Mouse (Mus musculus) macrophage (primary cell): ENCODE measurements around the gene Scamp2. TPM values are rescaled to one million over a fixed set of nuclear protein-coding genes. Genes with fewer than 3 reads are reported as not detected.

Source experiments
- H3K27ac ChIP-seq: fragments of 350-480 bp; formaldehyde crosslinking; 2 replicates; pipeline ENCODE4 v1.9.0; 2021
- H3K36me3 ChIP-seq: fragments of 350-480 bp; formaldehyde crosslinking; 2 replicates; pipeline ENCODE4 v1.9.0; 2021; ENCODE audit errors: inconsistent target
- H3K4me3 ChIP-seq: fragments of 350-480 bp; formaldehyde crosslinking; 2 replicates; pipeline ENCODE4 v1.9.0; 2021; ENCODE audit errors: inconsistent target
- H3K79me2 ChIP-seq: fragments of 350-480 bp; formaldehyde crosslinking; 2 replicates; pipeline ENCODE4 v1.9.0; 2021; ENCODE audit errors: inconsistent target
- WGBS: methylation state at CpG from one replicate; pipeline ENCODE4 v1.1.7; 2026; ENCODE audit warnings: inconsistent platforms; ENCODE audit not compliant: missing documents; 5-methylcytosine and 5-hydroxymethylcytosine counted together
- polyA plus RNA-seq: library from polyadenylated mRNA; stranded (reverse); fragments of 250-400 nt; gene quantifications from 3 replicates; pipeline ENCODE4 v1.2.4, GENCODE M21; 2018; ENCODE audit warnings: inconsistent platforms

The Scamp2 gene
- polyA plus RNA-seq, 1 experiment from 2014 or later: 90.8 TPM

GRCm38 (mm10) chr9:57537044-57537727, 23.6 kb upstream of the Scamp2 start, which contains the start of gene Fam219b:
Gene Fam219b, plus strand, starts transcription at chr9:57537528.
- H3K36me3 ChIP-seq: peaks cover 26% of the 10 kb centered on the region
- H3K4me3 ChIP-seq: peak within 1 kb of the TSS; percentile 84
- WGBS: 3% methylated on average over 37 of the region's 45 CpGs
- peak within 1 kb of the TSS; percentile 76 for H3K27ac ChIP-seq
- peaks cover 17% of the 10 kb centered on the region for H3K79me2 ChIP-seq

DNA sequence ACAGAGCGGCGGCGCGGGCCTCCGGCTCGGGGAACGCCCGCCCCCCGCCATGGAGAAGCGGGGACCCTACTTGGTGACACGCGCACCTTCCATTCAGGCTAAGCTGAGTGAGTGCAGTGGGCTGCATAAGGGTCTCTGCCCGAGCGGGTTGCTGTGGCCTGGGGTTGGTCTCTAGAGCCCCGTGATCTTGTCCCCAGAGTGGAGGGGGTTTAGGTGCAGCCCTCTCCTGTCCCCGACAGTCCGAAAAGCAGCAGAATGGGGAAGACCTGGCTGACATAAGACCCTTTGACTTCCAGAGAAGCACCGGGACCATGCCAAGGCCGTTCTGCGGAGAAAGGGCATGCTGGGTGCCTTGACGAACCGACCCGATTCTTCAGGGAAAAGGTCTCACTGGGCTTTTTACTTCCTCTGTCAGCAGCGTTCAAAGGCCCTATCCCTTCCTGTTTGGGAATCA, 23.0 kb upstream of the Scamp2 start:
- WGBS: under 1% methylated on average over 23 of the region's 24 CpGs
- H3K27ac ChIP-seq: peak overlapping the region; percentile 76
- peaks cover 27% of the 10 kb centered on the region for H3K36me3 ChIP-seq
- H3K4me3 ChIP-seq: peak overlapping the region; percentile 84
- peaks cover 17% of the 10 kb centered on the region for H3K79me2 ChIP-seq

GRCm38 (mm10) chr9:57539550-57539949, 21.2 kb upstream of the Scamp2 start:
- H3K4me3 ChIP-seq: no peak overlapping the region
- 94% methylated on average over 2 of the region's 2 CpGs for WGBS
- peaks cover 36% of the 10 kb centered on the region for H3K36me3 ChIP-seq
- H3K79me2 ChIP-seq: peaks cover 17% of the 10 kb centered on the region
- no peak overlapping the region for H3K27ac ChIP-seq

DNA sequence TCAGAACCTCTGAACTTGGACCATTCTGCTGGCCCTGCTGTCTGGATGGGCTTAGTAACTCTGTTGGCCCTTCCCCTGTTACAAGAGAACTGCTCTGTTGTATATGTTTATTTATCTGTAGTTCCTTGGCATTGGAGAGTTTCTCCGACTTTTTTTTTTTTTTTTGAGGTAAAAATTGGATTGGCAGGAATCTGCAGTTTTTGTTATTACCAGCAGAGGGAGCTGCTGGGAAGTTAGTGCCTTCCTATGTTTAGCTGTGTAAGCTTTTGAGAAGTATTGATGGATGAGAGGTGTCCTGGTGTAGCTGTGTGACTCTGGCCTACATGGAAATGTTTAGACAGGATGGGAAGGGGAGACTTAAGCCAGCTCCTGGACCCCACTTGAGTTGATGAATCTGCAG, 19.4 kb upstream of the Scamp2 start:
- H3K27ac ChIP-seq: no peak overlapping the region
- H3K79me2 ChIP-seq: peaks cover 17% of the 10 kb centered on the region
- no peak overlapping the region for H3K4me3 ChIP-seq
- peaks cover 53% of the 10 kb centered on the region for H3K36me3 ChIP-seq
- 7% methylated on average over 1 of the region's 1 CpGs for WGBS

GRCm38 (mm10) chr9:57543951-57544350, 16.8 kb upstream of the Scamp2 start:
- Histone ChIP-seq H3K79me2 (peaks cover 4% of the 10 kb centered on the region), H3K4me3 (no peak overlapping the region), H3K36me3 (peaks cover 79% of the 10 kb centered on the region), H3K27ac (no peak overlapping the region)
- 89% methylated on average over 3 of the region's 3 CpGs for WGBS

- H3K36me3 ChIP-seq: peaks cover 82% of the 10 kb centered on the region
- H3K4me3 ChIP-seq: no peak overlapping the region
- peaks cover 7% of the 10 kb centered on the region; the same call in 1 of the 2 replicates for H3K79me2 ChIP-seq
- 94% methylated on average over 5 of the region's 5 CpGs for WGBS
- no peak overlapping the region for H3K27ac ChIP-seq
Measured at GRCm38 (mm10) chr9:57547287-57547686, 13.5 kb upstream of the Scamp2 start.

- H3K79me2 ChIP-seq: peaks cover 9% of the 10 kb centered on the region; the same call in 1 of the 2 replicates
- no peak overlapping the region for H3K4me3 ChIP-seq
- no peak overlapping the region for H3K27ac ChIP-seq
- peaks cover 76% of the 10 kb centered on the region for H3K36me3 ChIP-seq
- WGBS: 93% methylated on average over 11 of the region's 11 CpGs
Measured at GRCm38 (mm10) chr9:57547869-57548268, 12.9 kb upstream of the Scamp2 start.

- Histone ChIP-seq H3K79me2 (peaks cover 9% of the 10 kb centered on the region; the same call in 1 of the 2 replicates), H3K36me3 (peaks cover 64% of the 10 kb centered on the region), H3K27ac (no peak overlapping the region), H3K4me3 (no peak overlapping the region)
- 100% methylated on average over 4 of the region's 4 CpGs for WGBS
Measured at GRCm38 (mm10) chr9:57549186-57549585, 11.6 kb upstream of the Scamp2 start.

DNA sequence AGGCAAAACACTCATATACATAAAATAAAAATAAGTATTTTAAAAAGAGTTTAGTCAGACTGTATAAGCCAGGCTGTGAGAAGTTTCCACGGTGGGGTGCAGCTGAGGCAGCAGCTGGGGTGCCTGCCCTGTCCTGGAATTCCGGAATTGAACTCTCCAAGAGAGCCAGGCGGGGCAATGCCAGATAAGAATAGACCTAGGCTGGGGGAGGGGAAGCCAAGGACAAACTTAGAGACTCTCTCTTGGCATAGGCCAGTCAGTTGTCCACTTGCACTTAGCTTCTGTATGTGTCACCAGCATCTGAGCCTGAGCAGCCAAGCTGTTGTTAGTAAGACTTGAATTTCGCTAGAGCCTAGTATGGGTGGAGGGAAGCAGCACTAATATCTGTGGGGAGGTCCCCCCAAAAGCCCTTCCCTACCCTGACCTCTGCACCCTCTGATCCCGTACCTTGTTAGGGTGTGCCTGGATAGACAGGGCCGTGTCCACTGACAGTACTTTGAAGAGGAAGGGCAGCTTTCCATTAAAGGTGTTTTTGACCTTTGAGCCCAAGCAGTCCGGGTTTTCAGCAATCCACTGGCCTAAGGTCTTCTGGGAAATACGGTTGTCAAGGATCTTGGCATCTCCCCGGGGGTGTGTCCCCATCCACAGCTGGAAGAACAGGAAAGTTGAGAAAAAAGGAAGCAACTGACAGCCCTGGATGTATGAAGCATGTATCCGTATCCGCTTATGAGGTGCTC, 10.4 kb upstream of the Scamp2 start:
- Histone ChIP-seq H3K27ac (no peak overlapping the region), H3K36me3 (peaks cover 53% of the 10 kb centered on the region), H3K79me2 (peaks cover 9% of the 10 kb centered on the region; the same call in 1 of the 2 replicates), H3K4me3 (no peak overlapping the region)
- 93% methylated on average over 11 of the region's 11 CpGs for WGBS

GRCm38 (mm10) chr9:57552139-57552887, 8.4 kb upstream of the Scamp2 start, which contains the start of gene Mpi:
Gene Mpi, minus strand, starts transcription at chr9:57552763.
- H3K79me2 ChIP-seq: peaks cover 9% of the 10 kb centered on the region; the same call in 1 of the 2 replicates
- WGBS: 0% methylated on average over 25 of the region's 28 CpGs
- H3K4me3 ChIP-seq: peak within 1 kb of the TSS; percentile 80
- H3K27ac ChIP-seq: peak within 1 kb of the TSS; percentile 29
- H3K36me3 ChIP-seq: peaks cover 33% of the 10 kb centered on the region

GRCm38 (mm10) chr9:57553119-57553518, 7.6 kb upstream of the Scamp2 start:
- Histone ChIP-seq H3K36me3 (peaks cover 25% of the 10 kb centered on the region), H3K4me3 (no peak overlapping the region), H3K27ac (peak overlapping the region; percentile 7; the same call in 1 of the 2 replicates), H3K79me2 (peaks cover 9% of the 10 kb centered on the region; the same call in 1 of the 2 replicates)
- WGBS: 89% methylated on average over 11 of the region's 11 CpGs

- Histone ChIP-seq H3K27ac (no peak overlapping the region), H3K36me3 (peaks cover 9% of the 10 kb centered on the region; the same call in 1 of the 2 replicates), H3K79me2 (peaks cover 9% of the 10 kb centered on the region; the same call in 1 of the 2 replicates), H3K4me3 (no peak overlapping the region)
- 100% methylated on average over 3 of the region's 3 CpGs for WGBS
Measured at GRCm38 (mm10) chr9:57554753-57555152, 6.0 kb upstream of the Scamp2 start.

GRCm38 (mm10) chr9:57557215-57557614, 3.5 kb upstream of the Scamp2 start:
- 37% methylated on average over 3 of the region's 3 CpGs for WGBS
- Histone ChIP-seq H3K36me3 (no peaks in the 10 kb centered on the region), H3K79me2 (peaks cover 7% of the 10 kb centered on the region), H3K27ac (peak overlapping the region; percentile 77), H3K4me3 (no peak overlapping the region)

DNA sequence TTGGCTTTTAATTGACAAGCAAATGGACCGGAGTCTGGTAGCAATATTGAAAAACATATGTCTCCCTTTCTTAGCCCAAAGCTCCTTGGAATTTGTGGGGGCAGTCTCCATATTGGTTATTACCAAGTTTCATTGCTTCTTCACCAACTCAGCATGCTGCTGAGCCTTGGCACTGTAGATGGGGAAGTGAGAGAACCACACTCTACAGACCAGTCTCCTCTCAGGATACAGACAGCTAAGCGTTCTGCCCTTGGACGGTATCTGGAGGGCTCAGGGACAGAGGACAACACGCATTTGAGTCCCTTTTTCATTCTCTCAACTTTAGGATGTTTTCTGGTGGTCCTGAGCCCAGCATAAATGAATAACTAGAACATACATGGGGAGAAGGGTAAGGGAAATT, 2.1 kb upstream of the Scamp2 start:
- peak overlapping the region; percentile 77 for H3K27ac ChIP-seq

More for the DNA sequence above, 2.1 kb upstream of the Scamp2 start:
- Histone ChIP-seq H3K36me3 (no peaks in the 10 kb centered on the region), H3K4me3 (no peak overlapping the region), H3K79me2 (peaks cover 18% of the 10 kb centered on the region)
- 32% methylated on average over 4 of the region's 4 CpGs for WGBS
